Mouse (Mus musculus): ENCODE measurements at regions not wholly inside any gene's neighbourhood (a gene's known extent, or its start where the extent isn't known, plus 50 kb on each side); places are given as distances from the start of the nearest gene placed in this dataset.

- 0 out of 2 replicates have a peak, but pooled peaks have one; percentile 41 for ATAC-seq (replicated peaks; ENCODE audit: insufficient number of reproducible peaks, low FRiP score, low TSS enrichment, poor library complexity, severe bottlenecking)
These were observed 203.5 kb downstream of the Ahr start for GRCm38 (mm10) chr12:35331303-35331702.

- ATAC-seq (replicated peaks; ENCODE audit: insufficient number of reproducible peaks, low FRiP score, low TSS enrichment, poor library complexity, severe bottlenecking): peak; percentile 97
These were observed 205.1 kb downstream of the Ahr start for GRCm38 (mm10) chr12:35329699-35330098.

GRCm38 (mm10) chr12:35319571-35319970, 215.3 kb downstream of the Ahr start:
- ATAC-seq (replicated peaks; ENCODE audit: insufficient number of reproducible peaks, low FRiP score, low TSS enrichment, poor library complexity, severe bottlenecking): peak; percentile 82

- ATAC-seq (replicated peaks; ENCODE audit: insufficient number of reproducible peaks, low FRiP score, low TSS enrichment, poor library complexity, severe bottlenecking): no peak
These were observed 217.8 kb downstream of the Ahr start for GRCm38 (mm10) chr12:35317046-35317445.

GRCm38 (mm10) chr12:35314035-35314434, 220.8 kb downstream of the Ahr start:
- ATAC-seq (replicated peaks; ENCODE audit: insufficient number of reproducible peaks, low FRiP score, low TSS enrichment, poor library complexity, severe bottlenecking): no peak

- ATAC-seq (replicated peaks; ENCODE audit: insufficient number of reproducible peaks, low FRiP score, low TSS enrichment, poor library complexity, severe bottlenecking): no peak
These were observed 221.5 kb downstream of the Ahr start for GRCm38 (mm10) chr12:35313191-35313925.

- 0 out of 2 replicates have a peak, but pooled peaks have one; percentile 61 for ATAC-seq (replicated peaks; ENCODE audit: insufficient number of reproducible peaks, low FRiP score, low TSS enrichment, poor library complexity, severe bottlenecking)
These were observed 226.3 kb downstream of the Ahr start for GRCm38 (mm10) chr12:35308537-35308936.

- no peak for ATAC-seq (replicated peaks; ENCODE audit: insufficient number of reproducible peaks, low FRiP score, low TSS enrichment, poor library complexity, severe bottlenecking)
These were observed 230.8 kb downstream of the Ahr start for GRCm38 (mm10) chr12:35303764-35304717.

GRCm38 (mm10) chr12:35303188-35303587, 231.7 kb downstream of the Ahr start:
- no peak for ATAC-seq (replicated peaks; ENCODE audit: insufficient number of reproducible peaks, low FRiP score, low TSS enrichment, poor library complexity, severe bottlenecking)

- peak; percentile 74 for ATAC-seq (replicated peaks; ENCODE audit: insufficient number of reproducible peaks, low FRiP score, low TSS enrichment, poor library complexity, severe bottlenecking)
These were observed 240.2 kb downstream of the Ahr start for GRCm38 (mm10) chr12:35294668-35295067.

GRCm38 (mm10) chr12:35293566-35293965, 241.3 kb downstream of the Ahr start:
- no peak for ATAC-seq (replicated peaks; ENCODE audit: insufficient number of reproducible peaks, low FRiP score, low TSS enrichment, poor library complexity, severe bottlenecking)

GRCm38 (mm10) chr12:35291941-35292341, 242.9 kb downstream of the Ahr start:
- ATAC-seq (replicated peaks; ENCODE audit: insufficient number of reproducible peaks, low FRiP score, low TSS enrichment, poor library complexity, severe bottlenecking): peak; percentile 69

GRCm38 (mm10) chr12:35287974-35288373, 241.0 kb downstream of the Snx13 start:
- no peak; the same call in 1 of the 2 replicates for ATAC-seq (replicated peaks; ENCODE audit: insufficient number of reproducible peaks, low FRiP score, low TSS enrichment, poor library complexity, severe bottlenecking)

GRCm38 (mm10) chr12:35287570-35287969, 240.6 kb downstream of the Snx13 start:
- no peak for ATAC-seq (replicated peaks; ENCODE audit: insufficient number of reproducible peaks, low FRiP score, low TSS enrichment, poor library complexity, severe bottlenecking)

- ATAC-seq (replicated peaks; ENCODE audit: insufficient number of reproducible peaks, low FRiP score, low TSS enrichment, poor library complexity, severe bottlenecking): no peak
These were observed 240.1 kb downstream of the Snx13 start for GRCm38 (mm10) chr12:35286974-35287553.

GRCm38 (mm10) chr12:35284345-35284744, 237.4 kb downstream of the Snx13 start:
- ATAC-seq (replicated peaks; ENCODE audit: insufficient number of reproducible peaks, low FRiP score, low TSS enrichment, poor library complexity, severe bottlenecking): no peak

- ATAC-seq (replicated peaks; ENCODE audit: insufficient number of reproducible peaks, low FRiP score, low TSS enrichment, poor library complexity, severe bottlenecking): no peak
These were observed 236.9 kb downstream of the Snx13 start for GRCm38 (mm10) chr12:35283925-35284324.

- ATAC-seq (replicated peaks; ENCODE audit: insufficient number of reproducible peaks, low FRiP score, low TSS enrichment, poor library complexity, severe bottlenecking): no peak
These were observed 236.4 kb downstream of the Snx13 start for GRCm38 (mm10) chr12:35283407-35283806.

- peak; percentile 96 for ATAC-seq (replicated peaks; ENCODE audit: insufficient number of reproducible peaks, low FRiP score, low TSS enrichment, poor library complexity, severe bottlenecking)
These were observed 222.5 kb downstream of the Snx13 start for GRCm38 (mm10) chr12:35269465-35269864.

All from monocyte, adult 5-6 weeks (primary cell).